Mouse (Mus musculus): ENCODE results near the gene Inf2.

The Inf2 gene

GRCm38 (mm10) chr12:112651778-112652439 is 63.3 kb downstream of the Inf2 start:
- in situ Hi-C loops (cut with MboI; ENCODE audit: low sequenced_read_pairs), result no loop called here

GRCm38 (mm10) chr12:112653157-112653824 is 64.7 kb downstream of the Inf2 start:
- in situ Hi-C loops (cut with MboI; ENCODE audit: low sequenced_read_pairs), result no loop called here

- in situ Hi-C loops (cut with MboI; ENCODE audit: low sequenced_read_pairs), result no loop called here
Observed at GRCm38 (mm10) chr12:112654076-112654475, 65.5 kb downstream of the Inf2 start.

GRCm38 (mm10) chr12:112658619-112659018 is 70.0 kb downstream of the Inf2 start:
- in situ Hi-C loops (cut with MboI; ENCODE audit: low sequenced_read_pairs), result no loop called here

- in situ Hi-C loops (cut with MboI; ENCODE audit: low sequenced_read_pairs), result no loop called here
Observed at GRCm38 (mm10) chr12:112659109-112659508, 70.5 kb downstream of the Inf2 start.

- in situ Hi-C loops (cut with MboI; ENCODE audit: low sequenced_read_pairs), result loop anchor here (5.0 kb wide), 1 partner anchor 47 kb away; no protein-coding TSS in a partner anchor
Observed at GRCm38 (mm10) chr12:112660576-112661326, 72.2 kb downstream of the Inf2 start.

GRCm38 (mm10) chr12:112661327-112661605 is 72.7 kb downstream of the Inf2 start:
- in situ Hi-C loops (cut with MboI; ENCODE audit: low sequenced_read_pairs), result loop anchor here (5.0 kb wide), 1 partner anchor 46 kb away; no protein-coding TSS in a partner anchor

GRCm38 (mm10) chr12:112661851-112662250 is 73.3 kb downstream of the Inf2 start:
- in situ Hi-C loops (cut with MboI; ENCODE audit: low sequenced_read_pairs), result loop anchor here (5.0 kb wide), 1 partner anchor 45 kb away; no protein-coding TSS in a partner anchor

- in situ Hi-C loops (cut with MboI; ENCODE audit: low sequenced_read_pairs), result loop anchor here (5.0 kb wide), 1 partner anchor 44 kb away; no protein-coding TSS in a partner anchor
Observed at GRCm38 (mm10) chr12:112663303-112663702, 74.7 kb downstream of the Inf2 start.

GRCm38 (mm10) chr12:112663716-112664115 is 75.1 kb downstream of the Inf2 start:
- in situ Hi-C loops (cut with MboI; ENCODE audit: low sequenced_read_pairs), result loop anchor here (5.0 kb wide), 1 partner anchor 44 kb away; no protein-coding TSS in a partner anchor

GRCm38 (mm10) chr12:112664124-112664523 is 75.5 kb downstream of the Inf2 start:
- in situ Hi-C loops (cut with MboI; ENCODE audit: low sequenced_read_pairs), result loop anchor here (5.0 kb wide), 1 partner anchor 43 kb away; no protein-coding TSS in a partner anchor

- in situ Hi-C loops (cut with MboI; ENCODE audit: low sequenced_read_pairs), result loop anchor here (5.0 kb wide), 1 partner anchor 43 kb away; no protein-coding TSS in a partner anchor
Observed at GRCm38 (mm10) chr12:112664656-112665055, 76.1 kb downstream of the Inf2 start.

All from CH12F3 (cell line).